Mouse (Mus musculus): ENCODE data around the gene Plekha4.
"Not testable (repeated sequence)": the region's sequence is repeated elsewhere in the genome, so short reads cannot be mapped to it uniquely, and the experiment has no call there.

The Plekha4 gene

DNA sequence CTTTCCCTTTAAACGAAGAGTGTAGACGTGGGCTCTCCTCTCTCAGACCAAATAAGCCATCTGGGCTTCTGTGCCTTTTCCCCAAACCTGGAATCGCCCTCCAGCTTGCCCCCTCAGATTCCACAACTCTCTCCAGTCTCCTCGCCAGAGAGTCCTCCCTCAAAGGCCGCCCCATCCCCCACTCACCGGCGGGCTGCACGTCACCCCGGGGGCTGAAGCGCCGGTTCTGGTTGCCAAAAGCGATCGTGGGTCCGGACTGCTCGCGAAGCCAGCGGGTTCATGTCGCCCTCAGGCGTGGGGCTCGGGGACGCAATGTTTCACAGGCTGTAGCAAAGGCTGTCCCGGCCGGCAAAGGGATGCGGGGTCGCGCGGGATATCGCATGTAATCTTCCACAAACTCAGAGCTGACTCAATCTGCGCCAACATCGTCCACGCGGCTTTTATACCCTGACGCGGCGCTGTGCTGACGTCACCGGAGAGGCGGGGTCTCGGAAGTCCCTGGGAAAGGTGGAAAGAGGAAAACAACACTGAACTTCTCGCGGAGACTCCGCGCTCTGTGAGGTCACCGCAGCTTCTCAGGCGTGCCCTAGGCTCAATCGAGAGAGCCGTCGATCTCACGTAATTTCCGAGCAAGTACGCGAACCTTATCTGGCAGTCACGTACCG lies at the start of gene Plekha4, which contains the start of gene Ppp1r15a:
Plekha4 (plus strand) TSS at position 522 of the 665 bp plus-strand sequence.
Ppp1r15a (minus strand) TSS at position 460 of the 665 bp plus-strand sequence.
- peak; percentile 97 for DNase-seq

DNA sequence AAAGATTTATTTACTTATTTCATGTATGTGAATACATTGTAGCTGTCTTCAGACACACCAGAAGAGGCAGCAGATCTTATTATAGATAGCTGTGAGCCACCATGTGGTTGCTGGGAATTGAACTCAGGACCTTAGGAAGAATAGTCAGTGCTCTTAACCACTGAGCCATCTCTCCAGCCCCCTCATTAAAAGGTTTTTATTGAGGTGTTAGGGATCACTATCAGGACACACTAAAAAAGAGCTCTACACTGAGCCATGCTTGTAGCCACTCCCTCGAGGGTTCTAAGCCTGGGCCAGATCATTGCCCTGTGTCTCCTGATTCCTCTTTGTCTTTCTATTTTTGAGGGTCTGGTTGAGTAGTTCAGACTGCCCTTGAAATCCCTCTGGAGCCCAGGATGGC lies 49.7 kb upstream of the Plekha4 start:
- no peak for DNase-seq

DNA sequence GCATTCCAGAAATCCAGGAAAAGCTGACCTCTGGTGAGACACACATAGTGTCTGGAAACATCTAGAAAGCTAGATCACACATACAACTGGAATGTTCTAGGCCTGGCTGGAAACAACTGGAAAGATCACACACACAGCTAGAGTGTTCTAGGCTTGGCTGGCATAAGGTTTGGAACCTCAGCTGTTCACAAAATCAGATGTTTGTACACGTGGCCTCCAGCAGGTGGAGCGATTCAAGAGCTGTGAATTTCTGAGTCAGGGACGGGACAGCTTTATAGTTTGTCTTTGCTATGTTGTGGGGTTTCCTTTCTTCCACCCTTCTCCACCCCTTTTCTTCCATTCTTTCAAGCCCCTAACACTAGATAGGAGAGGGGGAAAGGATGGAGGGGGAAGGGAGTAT lies 49.1 kb upstream of the Plekha4 start:
- no peak for DNase-seq

DNA sequence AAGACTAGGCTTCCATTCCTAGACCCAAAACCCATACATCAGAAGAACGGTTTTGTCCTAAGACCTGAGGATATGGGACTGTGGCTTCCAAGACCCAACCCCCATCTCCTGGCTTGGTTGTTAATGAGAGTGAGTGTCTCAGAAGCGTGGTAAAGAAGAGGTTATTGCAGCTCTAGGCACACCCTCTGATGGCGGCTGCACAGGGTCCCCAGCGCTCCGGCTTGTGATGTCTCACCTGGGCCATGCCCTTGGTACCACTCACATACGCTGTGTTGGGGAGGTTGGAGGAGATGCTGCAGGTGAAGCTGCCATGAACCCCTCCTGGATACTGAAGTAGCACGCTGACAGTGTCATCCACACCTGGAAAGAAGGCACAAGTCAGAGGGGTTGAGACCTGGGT lies 47.4 kb upstream of the Plekha4 start:
- no peak for DNase-seq

- not testable (repeated sequence) for DNase-seq
Observed at GRCm38 (mm10) chr7:45480310-45480709, 45.8 kb upstream of the Plekha4 start.

DNA sequence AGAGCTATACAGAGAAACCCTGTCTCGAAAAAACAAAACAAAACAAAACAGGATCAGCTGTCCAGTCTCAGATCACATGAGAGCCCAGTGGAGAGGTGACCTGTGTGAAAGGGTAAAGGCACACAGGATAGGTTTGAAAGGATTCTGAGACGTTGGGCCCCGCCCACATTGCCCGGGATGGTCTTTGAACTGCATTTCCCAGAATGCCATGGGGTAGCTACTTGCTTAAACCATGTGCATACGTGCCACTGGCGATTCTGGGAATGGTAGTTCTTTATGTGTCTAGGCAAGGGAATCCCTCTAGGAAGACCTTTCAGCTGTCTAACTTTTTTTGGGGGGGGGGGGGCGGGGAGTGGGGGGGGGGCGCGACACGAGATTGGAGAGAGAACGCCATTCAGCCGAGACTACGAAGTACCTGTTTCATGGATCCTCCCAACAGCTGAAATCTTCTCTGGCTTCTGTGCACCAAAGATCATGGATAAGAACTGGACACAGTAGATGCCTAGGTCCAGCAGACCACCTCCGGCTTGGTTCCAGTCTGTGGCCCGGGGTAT lies 44.7 kb upstream of the Plekha4 start, which contains the start of gene Tulp2:
Tulp2 (plus strand) TSS at position 504 of the 554 bp plus-strand sequence.
- DNase-seq = no peak

GRCm38 (mm10) chr7:45482166-45482565 lies 44.0 kb upstream of the Plekha4 start:
- no peak for DNase-seq

DNA sequence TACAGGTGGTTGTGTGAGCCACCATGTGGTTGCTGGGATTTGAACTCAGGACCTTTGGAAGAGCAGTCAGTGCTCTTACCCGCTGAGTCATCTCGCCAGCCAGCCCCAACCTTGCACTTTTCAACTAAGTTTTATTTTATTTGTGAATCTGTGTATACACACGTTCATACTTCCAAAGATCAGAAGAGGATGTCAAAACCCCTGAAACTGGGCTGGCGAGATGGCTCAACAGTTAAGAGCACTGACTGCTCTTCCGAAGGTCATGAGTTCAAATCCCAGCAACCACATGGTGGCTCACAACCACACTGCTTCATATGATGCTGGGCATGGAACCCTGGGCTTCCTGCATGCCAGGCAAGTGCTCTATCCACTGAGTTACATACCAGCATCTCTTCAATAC lies 41.1 kb upstream of the Plekha4 start:
- not testable (repeated sequence) for DNase-seq

DNA sequence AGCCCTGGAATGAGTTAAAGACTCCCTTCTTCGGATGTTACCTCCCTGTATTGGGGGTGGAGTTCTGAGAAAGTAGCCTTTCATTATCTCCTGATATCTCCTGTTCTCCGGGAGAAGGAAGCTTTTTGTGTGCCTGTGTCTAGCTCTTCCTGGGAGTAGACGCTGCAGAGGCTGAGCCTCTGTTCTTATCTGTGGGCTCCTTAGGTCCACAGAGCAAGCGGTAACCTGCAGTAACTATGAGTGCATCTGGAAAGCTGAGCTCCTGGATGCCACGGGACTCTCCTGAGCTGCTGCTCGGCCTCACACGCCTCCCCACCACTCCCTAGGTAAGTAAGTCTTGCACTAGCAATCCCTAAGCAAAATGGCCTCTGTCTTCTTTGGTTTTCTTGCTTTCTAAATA lies 40.0 kb upstream of the Plekha4 start:
- DNase-seq = no peak

- DNase-seq = no peak
Observed at GRCm38 (mm10) chr7:45486761-45487415, 39.2 kb upstream of the Plekha4 start, which contains the start of gene Gm45808. Gm45808 (minus strand) TSS chr7:45486811.

DNA sequence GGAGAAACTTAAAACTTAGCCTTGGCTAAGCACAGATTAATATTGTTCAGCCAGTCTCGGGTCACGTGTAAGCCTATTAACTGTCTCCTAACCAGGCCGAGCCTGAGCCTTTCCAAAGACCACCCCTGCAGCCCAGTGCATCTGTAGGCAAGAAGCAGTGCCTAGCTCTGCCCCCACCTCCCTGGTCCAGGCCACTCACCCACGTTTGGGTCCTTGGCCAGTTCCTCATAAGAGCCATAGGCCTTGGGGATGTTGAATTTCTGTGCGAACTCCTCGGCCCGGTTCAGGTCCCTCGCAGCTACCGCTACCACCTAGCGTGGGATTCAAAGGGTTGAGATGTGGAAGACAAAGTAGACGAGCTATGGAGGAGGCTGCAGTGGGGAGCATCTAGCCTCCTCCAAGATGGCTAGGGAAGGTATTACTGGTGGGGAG lies 38.3 kb upstream of the Plekha4 start:
- DNase-seq = no peak

DNA sequence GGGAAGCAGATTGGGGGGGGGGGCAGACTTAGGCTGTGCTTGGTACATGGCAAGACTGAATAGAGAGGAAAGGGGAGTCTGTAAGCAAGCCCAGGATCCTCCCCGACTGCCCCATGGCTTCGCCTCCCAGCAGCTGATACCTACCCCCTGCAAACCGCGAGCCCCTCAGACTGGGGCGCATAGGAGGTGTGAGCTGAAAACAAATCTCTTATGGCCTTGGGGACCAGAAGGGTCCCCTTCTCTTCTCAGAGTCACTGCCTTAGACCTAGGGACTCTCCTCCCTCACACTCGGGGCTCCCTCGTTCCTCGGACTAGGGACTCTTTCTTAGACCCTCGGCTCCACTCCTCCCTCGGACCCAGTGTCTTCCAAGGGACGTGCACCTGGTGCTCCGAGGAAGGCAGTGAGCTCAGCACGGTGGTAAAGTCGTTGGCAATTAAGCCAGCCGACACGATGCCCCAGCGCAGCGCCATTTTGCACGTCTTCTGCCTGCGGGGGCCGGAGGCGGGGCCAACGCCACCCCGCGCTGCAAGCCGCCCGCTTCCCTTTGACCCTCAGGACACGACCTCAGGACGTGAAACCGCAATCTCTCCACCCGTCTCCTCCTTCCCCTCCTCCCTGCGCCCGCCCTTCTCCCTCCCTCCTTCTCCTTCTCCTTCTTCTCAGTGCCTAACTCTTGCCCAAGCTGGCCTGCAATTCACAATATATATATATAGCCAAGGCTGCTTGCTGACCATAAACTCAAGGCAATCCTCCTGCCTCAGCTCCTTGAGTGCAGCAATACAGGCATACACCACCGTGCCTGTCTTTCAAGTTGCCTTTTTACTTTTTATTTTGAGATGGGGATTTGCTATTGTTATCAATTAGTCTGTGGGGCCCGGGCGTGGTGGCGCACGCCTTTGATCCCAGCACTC lies 37.6 kb upstream of the Plekha4 start, which contains the start of gene Dhdh:
Dhdh (minus strand) TSS at position 513 of the 912 bp plus-strand sequence.
- DNase-seq = peak; percentile 64

DNA sequence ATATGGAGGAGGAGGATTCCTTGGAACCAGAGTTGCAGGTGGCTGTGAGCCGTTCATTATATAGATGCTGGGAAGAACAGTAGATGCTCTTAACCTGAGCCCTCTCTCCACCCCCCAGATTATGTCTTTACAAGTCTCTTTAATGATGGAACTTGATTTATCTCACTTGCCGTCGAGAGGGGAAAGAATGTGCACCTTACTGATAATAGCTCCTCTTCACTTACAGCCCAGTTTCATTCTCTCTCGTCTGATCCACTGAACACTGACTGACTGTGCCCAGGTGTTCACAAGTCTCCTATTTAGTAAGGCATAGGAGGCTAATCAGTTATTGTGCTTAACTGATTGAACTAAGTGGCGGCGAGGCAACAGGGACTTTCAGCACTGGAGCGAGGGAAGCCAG lies 36.6 kb upstream of the Plekha4 start:
- DNase-seq = no peak

- no peak for DNase-seq
Observed at GRCm38 (mm10) chr7:45490822-45491221, 35.3 kb upstream of the Plekha4 start.

- no peak for DNase-seq
Observed at GRCm38 (mm10) chr7:45491264-45491663, 34.9 kb upstream of the Plekha4 start.

DNA sequence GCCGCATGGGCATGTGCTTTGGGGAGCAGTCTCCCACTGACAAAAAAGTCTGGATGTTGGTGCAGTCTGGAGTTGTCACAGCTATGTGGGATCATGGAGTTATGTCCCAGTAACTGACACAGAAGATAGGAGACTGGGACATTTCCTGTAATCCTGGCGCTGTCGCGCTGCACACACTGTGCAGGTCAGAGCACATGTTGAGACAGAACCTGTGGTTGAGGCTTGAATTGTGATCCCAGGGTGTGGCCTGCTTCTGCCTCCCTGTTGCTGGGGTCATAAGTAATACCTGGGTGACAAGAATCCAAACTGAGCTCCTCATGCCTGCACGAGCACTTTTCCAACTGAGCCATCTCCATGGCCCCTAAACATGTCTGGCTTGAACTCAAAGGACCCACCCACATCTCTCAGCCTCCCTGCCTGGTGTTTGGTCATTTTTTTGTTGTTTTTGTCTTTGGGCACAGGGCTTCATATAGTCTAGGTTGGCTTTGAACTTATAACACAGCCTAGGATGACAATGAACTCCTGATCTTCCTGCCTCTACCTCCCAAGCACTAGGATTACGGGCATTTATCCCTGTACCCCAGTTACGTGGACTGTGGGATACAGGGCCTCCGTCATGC lies 33.8 kb upstream of the Plekha4 start:
- DNase-seq = peak; percentile 38

DNA sequence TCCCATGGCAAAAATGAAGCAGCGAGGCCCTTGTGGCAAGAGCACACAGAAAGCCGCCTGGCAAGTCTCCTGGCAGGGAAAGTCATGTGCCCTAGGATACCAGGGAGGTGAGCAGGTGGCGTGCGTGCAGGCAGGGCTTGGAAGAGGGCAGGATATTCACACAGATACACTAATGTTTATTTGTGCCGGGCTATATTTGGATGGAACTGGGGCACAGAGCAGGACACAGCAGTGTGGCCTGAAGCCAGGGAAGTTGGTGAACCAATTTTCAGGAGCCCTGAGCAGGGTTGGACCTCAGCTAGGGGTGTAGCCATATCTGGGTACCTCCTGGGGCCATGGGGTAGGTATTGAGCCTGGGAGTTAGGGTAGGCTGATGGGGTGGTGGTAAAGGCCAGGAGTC lies 33.2 kb upstream of the Plekha4 start:
- peak; percentile 80 for DNase-seq

GRCm38 (mm10) chr7:45494548-45494947 lies 31.6 kb upstream of the Plekha4 start:
- peak; percentile 42 for DNase-seq

DNA sequence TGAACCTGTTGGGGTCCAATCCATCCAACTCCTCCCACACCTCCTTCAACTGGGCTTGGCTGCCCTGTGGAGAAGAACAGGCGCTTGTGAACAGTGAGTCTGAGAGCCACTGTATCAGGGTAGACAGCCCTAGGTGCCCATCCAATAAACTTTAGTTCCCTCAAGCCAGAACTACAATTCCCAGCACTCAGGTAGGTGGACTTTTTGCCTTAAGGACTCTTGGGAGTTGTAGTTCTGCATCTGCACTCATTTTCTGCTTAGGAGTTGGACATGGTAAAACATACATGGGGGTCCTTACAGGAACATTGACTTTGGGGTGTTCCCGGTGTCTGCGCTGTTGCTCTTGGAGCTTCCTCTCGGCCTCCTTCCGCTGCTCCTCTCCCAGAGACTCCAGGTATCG lies 27.7 kb upstream of the Plekha4 start:
- no peak for DNase-seq

DNA sequence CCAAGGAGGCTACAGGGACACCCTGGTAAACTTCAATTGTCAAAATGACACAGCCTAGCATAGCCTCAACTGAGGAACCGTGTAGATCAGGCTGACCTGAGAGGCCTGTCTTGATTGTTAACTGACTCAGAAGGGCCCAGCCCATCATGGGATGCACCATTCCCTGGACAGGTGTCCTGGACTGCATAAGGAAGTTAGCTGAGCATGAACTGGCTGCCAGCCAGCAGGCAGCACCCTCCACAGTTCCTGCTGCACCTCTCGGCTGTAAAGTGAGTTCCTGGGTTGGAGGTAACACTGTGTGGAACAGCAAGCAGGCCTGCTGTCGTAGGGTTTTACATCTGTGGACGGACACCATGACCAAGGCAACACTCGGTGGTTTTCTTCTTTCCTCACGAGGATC lies 18.5 kb upstream of the Plekha4 start:
- DNase-seq = no peak

- DNase-seq = no peak
Observed at GRCm38 (mm10) chr7:45508561-45508960, 17.6 kb upstream of the Plekha4 start.

DNA sequence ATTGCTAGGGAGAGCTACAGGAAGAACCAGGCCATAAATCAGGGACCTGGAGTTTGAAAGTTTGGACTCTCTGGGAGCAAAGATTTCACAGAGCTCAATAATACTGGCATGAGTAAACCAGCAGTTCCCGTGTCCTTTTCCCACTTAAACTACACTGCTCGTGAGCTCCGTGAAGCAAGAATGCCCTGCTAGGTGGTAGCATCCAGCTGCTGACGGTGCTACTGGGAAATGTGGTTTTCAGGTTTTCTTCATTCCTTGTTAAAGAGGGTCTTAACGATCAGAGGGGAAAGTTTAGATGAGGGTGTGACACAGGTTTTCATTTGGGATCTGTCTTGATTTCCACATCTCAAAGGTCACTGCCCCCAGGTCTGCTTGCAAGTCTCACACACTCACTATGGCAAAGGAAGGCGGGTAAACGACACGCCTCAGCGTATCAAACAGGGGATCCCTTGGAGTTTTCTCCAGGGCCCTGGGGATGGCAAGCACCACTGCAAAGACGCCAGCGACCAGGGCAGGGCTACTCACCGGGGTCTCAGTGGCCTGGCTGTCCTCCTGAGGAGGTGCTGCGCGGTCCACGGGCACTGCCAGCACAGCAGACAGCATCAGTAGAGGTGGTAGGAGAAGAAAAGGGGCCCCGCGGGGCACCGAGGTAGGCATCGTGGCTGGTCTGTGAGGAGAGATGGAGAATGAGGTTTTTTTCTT lies 16.8 kb upstream of the Plekha4 start:
- DNase-seq = no peak

Data from cerebellum, adult 8-10 months (tissue).